Mouse (Mus musculus) hindbrain, postnatal 0 days (tissue): Measurements from ENCODE around the gene Plekhg3. TPM values are rescaled to one million over a fixed set of nuclear protein-coding genes. Genes with fewer than 3 reads are reported as not detected.

Experiments
- ATAC-seq: fragments of 200-750 bp; cut with Nextera tagmentation; 2 replicates; pipeline ENCODE4 v1.8.0; 2017; ENCODE audit warnings: mild to moderate bottlenecking, moderate TSS enrichment, moderate library complexity
- DNase-seq: peaks from one replicate; pipeline ENCODE4 v3.0.0-alpha.2; 2015; ENCODE audit warnings: low spot score
- H3K27ac ChIP-seq: fragments of 300-500 bp; sonication (generic); 2 replicates; pipeline ENCODE4 v1.5.1; 2014; ENCODE audit warnings: mild to moderate bottlenecking
- H3K27me3 ChIP-seq: fragments of 300-500 bp; sonication (generic); 2 replicates; pipeline ENCODE4 v1.6.1; 2014; ENCODE audit warnings: low read length, mixed read lengths; ENCODE audit not compliant: insufficient read depth
- H3K36me3 ChIP-seq: fragments of 300-500 bp; sonication (generic); 2 replicates; pipeline ENCODE4 v1.6.1; 2014; ENCODE audit warnings: low read length, mixed read lengths; ENCODE audit not compliant: insufficient read depth
- H3K4me1 ChIP-seq: fragments of 300-500 bp; sonication (generic); 2 replicates; pipeline ENCODE4 v1.6.1; 2014; ENCODE audit warnings: antibody characterized with exemption, low read length, mixed read lengths; ENCODE audit not compliant: insufficient read depth
- H3K4me2 ChIP-seq: fragments of 300-500 bp; sonication (generic); 2 replicates; pipeline ENCODE4 v1.6.1; 2014; ENCODE audit warnings: low read depth, mild to moderate bottlenecking, low read length, moderate library complexity, mixed read lengths
- H3K4me3 ChIP-seq: fragments of 300-500 bp; sonication (generic); 2 replicates; pipeline ENCODE4 v1.5.1; 2014; ENCODE audit warnings: low read length
- H3K9ac ChIP-seq: fragments of 300-500 bp; sonication (generic); replicated peaks from 2 replicates; pipeline ENCODE4 v1.6.1; 2014; ENCODE audit warnings: mild to moderate bottlenecking, low read length, moderate library complexity, mixed read lengths
- H3K9me3 ChIP-seq: fragments of 300-500 bp; sonication (generic); 2 replicates; pipeline ENCODE4 v1.6.1; 2016; ENCODE audit warnings: low read length, mixed read lengths
- CTCF ChIP-seq: IDR thresholded peaks from 2 replicates; pipeline ENCODE4 v1.5.1; 2016; ENCODE audit warnings: antibody characterized with exemption, control low read depth, low read depth
- WGBS: fragments of 180-500 bp; shearing (Covaris S2); extraction: QIAGEN DNeasy Blood & Tissue Kit; methylation state at CpG from one replicate; pipeline ENCODE4 v1.1.7; 2014; 5-methylcytosine and 5-hydroxymethylcytosine counted together
- polyA plus RNA-seq: library from polyadenylated mRNA; unstranded; fragments of >200 nt; fragmentation: Nextera tagmentation; extraction: Ambion mirVana; gene quantifications from 2 replicates; pipeline ENCODE4 v1.2.1, GENCODE M21; 2015
- total RNA-seq: library from RNA; depleted of rRNA; stranded (reverse); fragments of >200 nt; gene quantifications from 2 replicates; pipeline ENCODE4 v1.2.3, GENCODE M21; 2014

The Plekhg3 gene
- total and polyA plus RNA-seq, 2 experiments from 2014 or later: 1.8 to 5.4 TPM

- Histone ChIP-seq H3K9me3 (no peaks in the 10 kb centered on the region), H3K36me3 (no peaks in the 10 kb centered on the region), H3K9ac (no peak overlapping the region), H3K4me3 (no peak overlapping the region), H3K27ac (no peak overlapping the region), H3K4me2 (no peak overlapping the region), H3K27me3 (no peaks in the 10 kb centered on the region), H3K4me1 (peaks cover 2% of the 10 kb centered on the region; the same call in 1 of the 2 replicates)
- WGBS: 94% methylated on average over 16 of the region's 16 CpGs
- ATAC-seq (no peak), DNase-seq (no peak)
- TF ChIP-seq CTCF: no peak
Measured at GRCm38 (mm10) chr12:76577858-76578257, 47.2 kb downstream of the Plekhg3 start.

GRCm38 (mm10) chr12:76578465-76578864 lies 47.8 kb downstream of the Plekhg3 start:
- Histone ChIP-seq H3K9ac (no peak overlapping the region), H3K9me3 (no peaks in the 10 kb centered on the region), H3K27ac (no peak overlapping the region), H3K4me3 (no peak overlapping the region), H3K27me3 (no peaks in the 10 kb centered on the region), H3K4me2 (no peak overlapping the region), H3K36me3 (no peaks in the 10 kb centered on the region), H3K4me1 (peaks cover 8% of the 10 kb centered on the region; the same call in 1 of the 2 replicates)
- TF ChIP-seq CTCF: no peak
- no peak for DNase-seq
- 86% methylated on average over 2 of the region's 2 CpGs for WGBS
- ATAC-seq: no peak

- no peak overlapping the region for H3K9ac ChIP-seq
- H3K27me3 ChIP-seq: no peaks in the 10 kb centered on the region
- DNase-seq: no peak
- no peak for TF ChIP-seq CTCF
- H3K4me1 ChIP-seq: peaks cover 8% of the 10 kb centered on the region; the same call in 1 of the 2 replicates
- no peak for ATAC-seq
- no peak overlapping the region for H3K27ac ChIP-seq
- 88% methylated on average over 1 of the region's 1 CpGs for WGBS
- no peaks in the 10 kb centered on the region for H3K36me3 ChIP-seq
- no peak overlapping the region for H3K4me2 ChIP-seq
- no peaks in the 10 kb centered on the region for H3K9me3 ChIP-seq
- H3K4me3 ChIP-seq: no peak overlapping the region
Measured at GRCm38 (mm10) chr12:76579806-76580205, 49.1 kb downstream of the Plekhg3 start.

- Histone ChIP-seq H3K4me1 (peaks cover 8% of the 10 kb centered on the region; the same call in 1 of the 2 replicates), H3K27me3 (no peaks in the 10 kb centered on the region), H3K4me2 (no peak overlapping the region), H3K9me3 (no peaks in the 10 kb centered on the region), H3K9ac (no peak overlapping the region), H3K4me3 (no peak overlapping the region), H3K27ac (no peak overlapping the region; the same call in 1 of the 2 replicates), H3K36me3 (no peaks in the 10 kb centered on the region)
- DNase-seq: peak; percentile 36
- WGBS: 56% methylated on average over 3 of the region's 3 CpGs
- TF ChIP-seq CTCF: no peak
- peak; percentile 27 for ATAC-seq
Measured at GRCm38 (mm10) chr12:76582139-76582538, 51.4 kb downstream of the Plekhg3 start.

- H3K27me3 ChIP-seq: no peaks in the 10 kb centered on the region
- peak; percentile 72 for ATAC-seq
- H3K27ac ChIP-seq: no peak overlapping the region
- H3K4me1 ChIP-seq: peaks cover 8% of the 10 kb centered on the region; the same call in 1 of the 2 replicates
- H3K4me2 ChIP-seq: no peak overlapping the region
- H3K4me3 ChIP-seq: no peak overlapping the region
- WGBS: 12% methylated on average over 6 of the region's 6 CpGs
- no peak overlapping the region for H3K9ac ChIP-seq
- H3K9me3 ChIP-seq: no peaks in the 10 kb centered on the region
- DNase-seq: peak; percentile 72
- no peak for TF ChIP-seq CTCF
- H3K36me3 ChIP-seq: no peaks in the 10 kb centered on the region
Measured at GRCm38 (mm10) chr12:76582841-76583240, 52.1 kb downstream of the Plekhg3 start.

- 88% methylated on average over 7 of the region's 7 CpGs for WGBS
- ATAC-seq (no peak), DNase-seq (no peak)
- no peak overlapping the region for H3K4me2 ChIP-seq
- no peaks in the 10 kb centered on the region for H3K27me3 ChIP-seq
- H3K4me3 ChIP-seq: no peak overlapping the region
- H3K36me3 ChIP-seq: no peaks in the 10 kb centered on the region
- no peaks in the 10 kb centered on the region for H3K9me3 ChIP-seq
- no peak for TF ChIP-seq CTCF
- H3K27ac ChIP-seq: no peak overlapping the region
- peaks cover 8% of the 10 kb centered on the region; the same call in 1 of the 2 replicates for H3K4me1 ChIP-seq
- no peak overlapping the region for H3K9ac ChIP-seq
Measured at GRCm38 (mm10) chr12:76583454-76583853, 52.8 kb downstream of the Plekhg3 start.

- peak; percentile 33; the same call in 1 of the 2 replicates for TF ChIP-seq CTCF
- Histone ChIP-seq H3K4me3 (no peak overlapping the region), H3K4me1 (peaks cover 8% of the 10 kb centered on the region; the same call in 1 of the 2 replicates), H3K4me2 (no peak overlapping the region), H3K27me3 (no peaks in the 10 kb centered on the region), H3K9ac (no peak overlapping the region), H3K9me3 (no peaks in the 10 kb centered on the region), H3K27ac (no peak overlapping the region), H3K36me3 (no peaks in the 10 kb centered on the region)
- ATAC-seq: no peak
- no peak for DNase-seq
Measured at GRCm38 (mm10) chr12:76585028-76585427, 54.3 kb downstream of the Plekhg3 start.
